Mouse (Mus musculus) 3134 (cell line): ENCODE data around the gene Olfr610.
"Not testable (repeated sequence)": the region's sequence is repeated elsewhere in the genome, so short reads cannot be mapped to it uniquely, and the experiment has no call there.

Source experiments
- DNase-seq: peaks from one replicate; pipeline ENCODE4 v3.0.0-alpha.2; 2011; ENCODE audit warnings: low spot score; ENCODE audit not compliant: insufficient read length; ENCODE audit errors: extremely low read depth

Gene Olfr610

DNA sequence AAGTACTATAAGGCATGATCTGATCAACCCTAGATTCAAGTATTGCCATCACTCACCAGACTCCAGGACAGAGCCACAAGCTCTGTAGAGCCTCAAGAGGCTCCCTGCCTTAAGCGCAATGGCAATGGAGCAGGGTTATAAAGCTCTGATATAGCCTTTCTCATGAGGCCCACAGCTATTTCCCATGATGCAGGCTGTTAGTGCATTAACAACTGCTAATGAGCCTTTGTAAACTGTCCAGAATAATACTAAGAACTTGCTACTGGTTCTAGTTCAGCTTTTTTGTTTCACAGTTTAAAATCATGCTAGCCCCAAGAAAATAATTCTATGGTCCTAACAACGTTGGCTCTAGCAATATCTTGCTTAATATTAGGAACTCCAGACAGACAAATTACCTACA, at the start of gene Olfr610:
Gene Olfr610 (minus strand): TSS at position 101 of the 400 bp plus-strand sequence.
- no peak for DNase-seq

DNA sequence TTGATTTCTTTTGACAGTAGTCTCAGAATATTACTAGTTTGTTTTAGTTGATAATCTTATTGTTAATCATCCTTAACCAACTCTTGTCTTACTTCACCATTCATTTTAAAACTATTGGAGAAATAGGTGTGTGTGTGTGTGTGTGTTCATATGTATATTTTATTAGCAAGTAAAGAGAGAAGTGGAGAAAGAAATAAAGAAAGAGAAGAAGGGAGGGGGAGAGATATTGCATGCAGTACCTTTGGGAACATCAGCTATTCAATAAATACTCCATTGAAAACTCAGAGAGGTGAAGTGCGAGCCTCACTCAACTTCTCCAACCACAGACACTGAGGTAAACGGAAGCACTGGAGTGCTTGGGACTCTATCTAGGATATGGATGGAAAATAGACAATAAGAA, 43.9 kb upstream of the Olfr610 start, which contains the start of gene Olfr615:
Gene Olfr615 (plus strand): TSS at position 301 of the 400 bp plus-strand sequence.
- no peak for DNase-seq

DNA sequence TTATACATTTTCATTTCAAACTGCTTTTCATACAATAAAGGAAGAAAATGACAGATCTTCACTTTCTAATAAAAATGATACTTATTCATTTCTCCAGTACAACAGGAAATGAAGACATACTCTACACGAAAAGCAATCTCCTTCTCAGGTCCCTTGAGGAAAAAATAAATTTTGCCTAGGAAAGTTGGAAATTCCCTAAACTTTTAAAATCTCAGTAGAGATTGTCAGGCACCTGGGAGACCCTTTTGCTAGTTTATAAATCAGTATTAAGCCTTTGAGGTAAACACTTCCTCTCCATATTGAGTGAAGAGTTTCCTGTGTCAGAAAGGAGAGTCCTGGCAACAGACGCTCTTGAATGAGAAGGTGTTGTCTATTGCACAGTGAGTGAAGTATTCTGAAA, 35.9 kb upstream of the Olfr610 start, which contains the start of gene Olfr613:
Gene Olfr613 (plus strand): TSS at position 301 of the 400 bp plus-strand sequence.
- DNase-seq: no peak

DNA sequence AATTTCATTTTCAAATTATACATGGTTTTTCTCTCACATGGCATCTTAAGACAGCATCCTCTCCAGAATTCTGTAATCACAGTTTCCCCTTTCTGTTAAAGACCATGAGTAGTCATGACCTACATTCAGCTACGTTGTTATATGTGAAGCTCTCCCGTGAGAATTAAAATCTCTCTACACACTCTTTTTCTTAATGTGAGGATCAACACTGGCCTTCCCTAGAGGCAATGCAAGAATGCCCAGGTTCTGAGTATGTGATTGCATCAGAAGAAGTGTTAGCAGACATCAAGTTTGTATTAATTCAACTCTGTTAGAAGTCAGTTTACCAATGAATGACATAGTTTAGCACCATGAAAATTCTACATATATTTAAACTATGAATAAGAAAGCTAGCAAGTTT, 30.7 kb upstream of the Olfr610 start, which contains the start of gene Olfr612:
Gene Olfr612 (minus strand): TSS at position 101 of the 400 bp plus-strand sequence.
- not testable (repeated sequence) for DNase-seq

DNA sequence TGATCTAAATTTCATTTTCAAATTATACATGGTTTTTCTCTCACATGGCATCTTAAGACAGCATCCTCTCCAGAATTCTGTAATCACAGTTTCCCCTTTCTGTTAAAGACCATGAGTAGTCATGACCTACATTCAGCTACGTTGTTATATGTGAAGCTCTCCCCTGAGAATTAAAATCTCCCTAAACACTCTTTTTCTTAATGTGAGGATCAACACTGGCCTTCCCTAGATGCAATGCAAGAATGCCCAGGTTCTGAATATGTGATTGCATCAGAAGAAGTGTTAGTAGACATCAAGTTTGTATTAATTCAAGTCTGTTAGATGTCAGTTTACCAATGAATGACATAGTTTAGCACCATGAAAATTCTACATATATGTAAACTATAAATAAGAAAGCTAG, 8.8 kb upstream of the Olfr610 start, which contains the start of gene Olfr611:
Gene Olfr611 (minus strand): TSS at position 101 of the 400 bp plus-strand sequence.
- not testable (repeated sequence) for DNase-seq

DNA sequence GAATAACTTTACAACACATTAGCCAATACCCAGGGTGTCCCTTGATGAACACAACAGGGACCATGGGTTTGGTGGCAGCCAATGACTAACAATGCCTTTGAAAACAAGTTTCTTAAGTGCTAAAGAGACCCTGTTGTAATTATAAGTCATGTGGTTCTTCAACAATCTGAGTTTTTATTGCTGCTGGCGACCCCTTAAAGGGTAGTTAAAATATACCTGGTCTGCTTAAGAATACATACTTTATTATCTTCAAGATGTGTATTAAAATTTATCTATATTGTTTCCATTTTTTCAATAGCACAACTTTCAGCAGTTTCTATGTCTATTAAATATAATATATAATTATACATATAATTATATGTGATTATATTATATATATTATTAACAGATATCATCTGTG, 14.0 kb downstream of the Olfr610 start, which contains the start of gene Olfr609:
Gene Olfr609 (minus strand): TSS at position 101 of the 400 bp plus-strand sequence.
- no peak for DNase-seq

DNA sequence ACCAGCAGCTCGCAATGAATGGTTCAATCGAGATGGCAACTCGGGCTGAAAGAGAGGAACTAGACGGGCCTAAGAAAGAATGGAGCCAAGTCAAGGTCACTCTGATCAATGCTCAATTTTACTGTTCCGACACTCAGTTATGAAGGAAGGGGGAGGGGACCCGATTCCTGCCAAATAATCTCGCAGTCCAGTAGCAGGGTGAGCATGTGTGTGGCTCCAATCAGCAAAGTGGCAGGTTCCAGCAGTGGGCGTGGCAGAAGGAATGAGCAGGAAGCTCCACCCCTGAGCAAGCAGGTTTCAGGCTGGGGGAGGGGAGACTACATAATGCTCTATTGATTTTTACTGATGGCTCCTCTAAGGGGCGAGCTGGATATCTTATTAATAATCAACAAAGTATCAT, 34.8 kb downstream of the Olfr610 start:
- DNase-seq: not testable (repeated sequence)

DNA sequence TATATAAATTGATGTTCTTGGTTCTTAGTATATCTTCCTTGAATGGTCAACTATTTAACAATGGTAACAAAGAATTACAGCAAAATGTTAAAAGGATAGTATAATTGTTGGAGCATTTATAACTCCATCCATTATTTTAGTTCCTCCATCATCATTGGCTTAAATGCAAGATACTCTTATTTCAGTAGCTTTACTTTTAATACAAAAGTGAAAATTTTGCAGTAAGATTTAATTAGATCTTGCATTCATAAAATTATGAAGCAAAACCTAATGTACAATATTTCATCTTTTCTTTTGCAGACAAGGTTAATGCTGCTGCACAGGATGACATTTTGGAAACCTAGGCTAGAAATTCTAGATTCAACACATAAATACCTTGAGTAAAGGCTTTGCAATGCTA, 42.3 kb downstream of the Olfr610 start, which contains the start of gene Olfr608:
Gene Olfr608 (plus strand): TSS at position 301 of the 400 bp plus-strand sequence.
- no peak for DNase-seq

DNA sequence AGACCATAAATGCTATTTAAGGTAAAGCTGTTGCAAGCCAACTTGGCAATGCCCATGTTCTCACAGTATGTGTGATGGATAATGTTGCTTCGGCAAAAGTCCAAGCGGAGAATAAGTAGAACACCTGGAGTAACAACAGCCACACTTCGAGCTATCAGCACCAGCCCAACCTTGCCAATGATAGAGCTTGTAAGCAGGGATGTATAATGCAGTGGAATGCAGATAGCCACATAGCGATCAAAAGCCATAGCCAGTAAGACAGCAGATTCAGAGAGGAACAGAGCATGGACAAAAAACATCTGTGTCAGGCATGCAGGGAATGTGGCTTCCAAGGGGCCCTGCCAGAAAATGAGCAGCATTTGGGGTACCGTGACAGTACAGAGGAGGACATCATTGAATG, 51.3 kb downstream of the Olfr610 start:
- no peak for DNase-seq
